In the genomic region with DNA sequence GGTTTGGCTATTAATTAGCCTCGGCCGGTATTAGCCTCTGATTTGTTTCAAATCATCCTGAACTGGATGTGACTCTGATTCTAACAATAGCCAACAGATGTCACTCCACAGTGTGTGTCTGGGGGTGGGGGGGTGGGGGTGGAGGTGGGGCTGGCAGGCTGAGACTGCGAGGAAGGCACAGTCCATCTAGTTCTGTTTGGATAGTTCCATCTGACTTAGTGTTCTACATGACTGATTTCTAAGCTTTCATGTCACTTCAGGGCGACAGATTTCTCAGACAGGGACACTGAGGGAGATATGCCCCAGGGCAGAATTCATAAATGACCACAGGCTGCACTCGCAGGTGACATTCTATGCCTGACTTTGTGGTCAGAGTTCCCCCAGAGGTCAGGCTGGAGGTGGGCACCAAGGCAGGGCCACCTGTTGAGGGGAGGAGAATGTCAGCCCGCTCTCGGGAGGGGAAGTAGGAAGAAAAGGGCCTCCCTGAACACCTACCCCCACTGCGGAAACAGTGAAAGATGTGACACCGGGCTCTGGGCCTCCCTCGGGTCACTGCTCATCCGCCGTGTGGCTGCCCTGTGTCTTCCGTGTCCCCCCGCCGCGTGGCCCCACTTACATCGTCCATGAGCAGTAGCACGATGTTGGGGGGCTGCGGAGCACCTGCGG, we compare ENCODE assay signal across 8 mouse cellular contexts. TPM values are rescaled to one million over a fixed set of nuclear protein-coding genes. Genes with fewer than 3 reads are reported as not detected.
A peak's percentile ranks its signal among the peaks of the same experiment; 100 is the strongest.
DNase-seq lines count a peak whose midpoint lies in the region; ATAC-seq lines count a peak whose summit lies in the region.

No protein-coding gene starts in this region.

- no peak for DNase-seq in kidney, adult 18-20 months
- DNase-seq in hindbrain, embryonic 11.5 days (ENCODE audit: low spot score) = no peak
- no peak for DNase-seq in left cerebral cortex, postnatal 25 days (ENCODE audit: low spot score in 2 of 2)
- no peak for DNase-seq in adrenal gland, postnatal 10 days
- no peak for DNase-seq in cerebellum, postnatal 36 days

- H3K4me1 ChIP-seq in kidney, embryonic 15.5 days = peaks cover 25% of the 10 kb centered on the region
- H3K4me1 ChIP-seq in hindbrain, embryonic 11.5 days (replicated peaks; ENCODE audit: control insufficient read depth, insufficient read depth, low read length) = peaks cover 2% of the 10 kb centered on the region; the same call in 1 of the 2 replicates
- H3K4me1 ChIP-seq in megakaryocyte, embryonic 14.5 days = peaks cover 44% of the 10 kb centered on the region

- H3K9ac ChIP-seq in kidney, embryonic 15.5 days = peak overlapping the region; percentile 53
- peak overlapping the region; percentile 70 for H3K9ac ChIP-seq in hindbrain, embryonic 11.5 days (ENCODE audit: low read depth, low read length)

- H3K4me2 ChIP-seq in kidney, embryonic 15.5 days = peak overlapping the region; percentile 83
- H3K4me2 ChIP-seq in hindbrain, embryonic 11.5 days (replicated peaks; ENCODE audit: low read depth, low read length) = peak overlapping the region; percentile 93

- ATAC-seq in kidney, embryonic 15.5 days (replicated peaks; ENCODE audit: low FRiP score) = peak; percentile 66
- peak; percentile 21 for ATAC-seq in activated CD4-positive, CD25-positive, alpha-beta regulatory T cell, adult 4 months
- peak; percentile 15 for ATAC-seq in hindbrain, embryonic 11.5 days (ENCODE audit: low FRiP score)

- peak overlapping the region; percentile 90 for H3K27ac ChIP-seq in kidney, embryonic 15.5 days
- H3K27ac ChIP-seq in hindbrain, embryonic 11.5 days (ENCODE audit: low read depth, low read length) = peak overlapping the region; percentile 60

- H3K9me3 ChIP-seq in kidney, embryonic 15.5 days (replicated peaks) = no peaks in the 10 kb centered on the region
- no peaks in the 10 kb centered on the region for H3K9me3 ChIP-seq in hindbrain, embryonic 11.5 days (ENCODE audit: control insufficient read depth, low read length)
- H3K9me3 ChIP-seq in megakaryocyte, embryonic 14.5 days = no peaks in the 10 kb centered on the region

- H3K27me3 ChIP-seq in kidney, embryonic 15.5 days = no peaks in the 10 kb centered on the region
- H3K27me3 ChIP-seq in hindbrain, embryonic 11.5 days (ENCODE audit: control insufficient read depth, insufficient read depth, low read length) = no peaks in the 10 kb centered on the region
- H3K27me3 ChIP-seq in megakaryocyte, embryonic 14.5 days (replicated peaks) = no peaks in the 10 kb centered on the region

- H3K4me3 ChIP-seq in kidney, embryonic 15.5 days (replicated peaks) = peak overlapping the region; percentile 77
- peak overlapping the region; percentile 66 for H3K4me3 ChIP-seq in hindbrain, embryonic 11.5 days (ENCODE audit: low read depth, low read length)
- H3K4me3 ChIP-seq in megakaryocyte, embryonic 14.5 days (replicated peaks) = peak overlapping the region; percentile 98

- intact Hi-C loops in left cerebral cortex, postnatal 25 days (cut with DNase I) = loop anchor here (10.0 kb wide), 1 partner anchor 454 kb away; a partner anchor contains a TSS

- WGBS in kidney, embryonic 15.5 days = 2% methylated on average over 20 of the region's 20 CpGs
- 5% methylated on average over 20 of the region's 20 CpGs for WGBS in hindbrain, embryonic 11.5 days

- peaks cover 12% of the 10 kb centered on the region; the same call in 1 of the 2 replicates for H3K36me3 ChIP-seq in kidney, embryonic 15.5 days
- H3K36me3 ChIP-seq in hindbrain, embryonic 11.5 days (ENCODE audit: control insufficient read depth, insufficient read depth, low read length) = no peaks in the 10 kb centered on the region
- H3K36me3 ChIP-seq in megakaryocyte, embryonic 14.5 days (replicated peaks; ENCODE audit: low read length) = peaks cover 30% of the 10 kb centered on the region

RNA-seq across cellular contexts. Expression of a gene that starts 0.5 kb away (rescaled TPM):
- polyA plus RNA-seq in kidney, embryonic 15.5 days (2015; fragmentation: Nextera tagmentation; extraction: Ambion mirVana) = 14.0 and 16.0 TPM in 2 replicates
- polyA plus RNA-seq in activated CD4-positive, CD25-positive, alpha-beta regulatory T cell, adult 4 months (2017; shearing (Covaris generic)) = 10 to 100 TPM in 1 of 2 experiments, 1 to 10 TPM in 1; 9.8 to 10.5 TPM
- 4.7 and 6.2 TPM in 2 replicates for polyA plus RNA-seq in hindbrain, embryonic 11.5 days (2014; fragmentation: Nextera tagmentation; extraction: Ambion mirVana)
- 12.6 and 15.3 TPM in 2 replicates for polyA plus RNA-seq in megakaryocyte, embryonic 14.5 days (2012; ENCODE audit: insufficient read depth, low replicate concordance)
- total RNA-seq in left cerebral cortex, postnatal 25 days (2021) = 1 to 10 TPM; 7.4 to 9.1 TPM
- 1 to 10 TPM; 8.0 to 8.3 TPM for total RNA-seq in adrenal gland, postnatal 10 days (2021)

RNA-seq across cellular contexts. Expression of a gene that starts 0.7 kb away (rescaled TPM):
- polyA plus RNA-seq in kidney, embryonic 15.5 days (2015; fragmentation: Nextera tagmentation; extraction: Ambion mirVana) = 51.8 and 54.8 TPM in 2 replicates
- polyA plus RNA-seq in activated CD4-positive, CD25-positive, alpha-beta regulatory T cell, adult 4 months (2017; shearing (Covaris generic)) = 10 to 100 TPM; 46.3 to 78.4 TPM
- 48.3 and 60.2 TPM in 2 replicates for polyA plus RNA-seq in hindbrain, embryonic 11.5 days (2014; fragmentation: Nextera tagmentation; extraction: Ambion mirVana)
- 2.2 TPM in 1 of 2 replicates, not detected in the other for polyA plus RNA-seq in megakaryocyte, embryonic 14.5 days (2012; ENCODE audit: insufficient read depth, low replicate concordance)
- 10 to 100 TPM; 81.3 to 87.8 TPM for total RNA-seq in left cerebral cortex, postnatal 25 days (2021)
- total RNA-seq in adrenal gland, postnatal 10 days (2021) = 10 to 100 TPM; 48.9 to 56.5 TPM

RNA-seq across cellular contexts. Expression of a gene that starts 11.8 kb away (rescaled TPM):
- polyA plus RNA-seq in kidney, embryonic 15.5 days (2015; fragmentation: Nextera tagmentation; extraction: Ambion mirVana) = 0.18 TPM in 1 of 2 replicates, not detected in the other
- not detected for polyA plus RNA-seq in activated CD4-positive, CD25-positive, alpha-beta regulatory T cell, adult 4 months (2017; shearing (Covaris generic))
- polyA plus RNA-seq in hindbrain, embryonic 11.5 days (2014; fragmentation: Nextera tagmentation; extraction: Ambion mirVana) = not detected in 2 replicates
- polyA plus RNA-seq in megakaryocyte, embryonic 14.5 days (2012; ENCODE audit: insufficient read depth, low replicate concordance) = 0.25 TPM in 1 of 2 replicates, not detected in the other
- total RNA-seq in left cerebral cortex, postnatal 25 days (2021) = not detected
- not detected for total RNA-seq in adrenal gland, postnatal 10 days (2021)

RNA-seq across cellular contexts. Expression of a gene that starts 34.0 kb away (rescaled TPM):
- 333 and 353 TPM in 2 replicates for polyA plus RNA-seq in kidney, embryonic 15.5 days (2015; fragmentation: Nextera tagmentation; extraction: Ambion mirVana)
- 100 to 1,000 TPM; 168 to 203 TPM for polyA plus RNA-seq in activated CD4-positive, CD25-positive, alpha-beta regulatory T cell, adult 4 months (2017; shearing (Covaris generic))
- 194 and 206 TPM in 2 replicates for polyA plus RNA-seq in hindbrain, embryonic 11.5 days (2014; fragmentation: Nextera tagmentation; extraction: Ambion mirVana)
- polyA plus RNA-seq in megakaryocyte, embryonic 14.5 days (2012; ENCODE audit: insufficient read depth, low replicate concordance) = 257 and 338 TPM in 2 replicates
- total RNA-seq in left cerebral cortex, postnatal 25 days (2021) = 10 to 100 TPM; 56.6 to 60.4 TPM
- total RNA-seq in adrenal gland, postnatal 10 days (2021) = 10 to 100 TPM; 67.5 to 72.3 TPM

RNA-seq across cellular contexts. Expression of a gene that starts 42.9 kb away (rescaled TPM):
- polyA plus RNA-seq in kidney, embryonic 15.5 days (2015; fragmentation: Nextera tagmentation; extraction: Ambion mirVana) = 40.8 and 50.4 TPM in 2 replicates
- 10 to 100 TPM; 10.4 to 13.0 TPM for polyA plus RNA-seq in activated CD4-positive, CD25-positive, alpha-beta regulatory T cell, adult 4 months (2017; shearing (Covaris generic))
- 19.8 and 21.3 TPM in 2 replicates for polyA plus RNA-seq in hindbrain, embryonic 11.5 days (2014; fragmentation: Nextera tagmentation; extraction: Ambion mirVana)
- 68.9 and 81.7 TPM in 2 replicates for polyA plus RNA-seq in megakaryocyte, embryonic 14.5 days (2012; ENCODE audit: insufficient read depth, low replicate concordance)
- total RNA-seq in left cerebral cortex, postnatal 25 days (2021) = 1 to 10 TPM; 1.7 to 3.1 TPM
- 10 to 100 TPM; 17.2 to 20.7 TPM for total RNA-seq in adrenal gland, postnatal 10 days (2021)

Comparison
In these comparisons a context has a peak if more than half of its experiments do, and no peak if none do; other contexts are left out.
1. ATAC-seq: peak in every context shown above with its lines; median percentile 66 in kidney, embryonic 15.5 days; 21 in activated CD4-positive, CD25-positive, alpha-beta regulatory T cell, adult 4 months; 15 in hindbrain, embryonic 11.5 days.
2. RNA of a gene that starts 0.7 kb away (polyA plus RNA-seq): 46.3 to 78.4 TPM in activated CD4-positive, CD25-positive, alpha-beta regulatory T cell, adult 4 months, 51.8 to 54.8 TPM in kidney, embryonic 15.5 days and 48.3 to 60.2 TPM in hindbrain, embryonic 11.5 days; 2.2 TPM in megakaryocyte, embryonic 14.5 days; every median in the first group is over 10 times any median in the second.
3. Peak in every context shown above with its lines, with median percentiles within 50 percentile points of each other: H3K4me3 ChIP-seq.